Mouse (Mus musculus): ENCODE results near the gene Nfic. TPM values are rescaled to one million over a fixed set of nuclear protein-coding genes. Genes with fewer than 3 reads are reported as not detected.
"Not testable (repeated sequence)": the region's sequence is repeated elsewhere in the genome, so short reads cannot be mapped to it uniquely, and the experiment has no call there.

The Nfic gene
- total RNA-seq, 2 experiments from 2014 or later = 29.5 to 31.1 TPM

DNA sequence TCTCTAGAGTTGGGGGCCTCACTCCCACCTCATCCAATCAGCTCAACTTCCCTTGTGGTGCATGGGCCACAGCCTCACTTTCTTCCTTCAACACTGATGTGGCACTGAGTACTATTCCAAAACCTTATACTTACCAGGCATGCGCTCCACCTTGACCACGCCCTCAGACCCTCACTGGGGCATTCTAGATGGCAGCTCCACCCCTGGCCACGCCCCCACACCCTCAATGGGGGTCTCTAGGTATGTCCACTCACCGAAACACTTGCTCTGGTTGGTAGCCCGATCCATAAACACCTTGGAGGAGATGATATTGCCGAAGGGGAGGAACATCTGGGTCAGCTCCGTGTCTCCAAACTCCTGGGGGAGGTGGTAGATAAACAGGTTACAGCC, 7.0 kb upstream of the Nfic start:
- intact Hi-C loops (cut with DNase I) = loop anchor here (10.0 kb wide), 1 partner anchor 268 kb away; no protein-coding TSS in a partner anchor
- DNase-seq = no peak

DNA sequence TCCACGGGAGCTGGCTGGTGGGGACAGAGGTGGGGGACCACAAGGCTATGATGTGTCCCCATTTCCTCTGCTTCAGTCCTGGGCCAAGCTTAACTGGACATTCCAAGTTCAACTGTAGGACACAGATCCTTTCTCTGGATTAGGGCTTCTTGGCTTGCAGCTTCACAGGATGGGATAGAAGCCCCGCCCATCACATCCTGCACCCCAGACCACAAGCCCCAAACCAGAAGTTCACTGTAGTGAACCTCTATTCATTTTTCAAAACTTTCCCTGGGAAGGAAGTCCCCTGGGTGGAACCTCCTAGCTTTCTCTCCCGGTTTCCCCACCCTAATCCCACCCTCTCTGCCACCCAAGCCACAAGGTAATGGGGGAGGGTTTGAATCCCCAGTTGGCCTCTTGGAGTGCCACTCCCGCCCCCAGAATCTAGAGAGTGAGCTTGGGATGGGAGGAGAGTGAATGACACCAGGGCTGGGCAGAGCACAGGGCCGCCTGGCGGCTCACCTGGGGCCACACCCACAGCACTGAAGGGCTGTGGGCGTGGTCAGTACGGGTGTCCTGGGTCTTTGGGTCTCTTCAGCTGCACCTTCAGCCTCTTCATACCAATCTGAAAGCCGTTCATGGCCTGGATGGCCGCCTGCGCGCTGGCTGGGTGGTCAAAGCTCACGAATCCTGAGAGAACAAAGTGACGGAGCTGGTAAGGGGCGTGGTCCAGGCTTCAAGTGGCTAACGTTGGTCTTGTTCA, 6.4 kb upstream of the Nfic start:
- intact Hi-C loops (cut with DNase I) = loop anchor here (10.0 kb wide), 1 partner anchor 267 kb away; no protein-coding TSS in a partner anchor
- DNase-seq = no peak

DNA sequence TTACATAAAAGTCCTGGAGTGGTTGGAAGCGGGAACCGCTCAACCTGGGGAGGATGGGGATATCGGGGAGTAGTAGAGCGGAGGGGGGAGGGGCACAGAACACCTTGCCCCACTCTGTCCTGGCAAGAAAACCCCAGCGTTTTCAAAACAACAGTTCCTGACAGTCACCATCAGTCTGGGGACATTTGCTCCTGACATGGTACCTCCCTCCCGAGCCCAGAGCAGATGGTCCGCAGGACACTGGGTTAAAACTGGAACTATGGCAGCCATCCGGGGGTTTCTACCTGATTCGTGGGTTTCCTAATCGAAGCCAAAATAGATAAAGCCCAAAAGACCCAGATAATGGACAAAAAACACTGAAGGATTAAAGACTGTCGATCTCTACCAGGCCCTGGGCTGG, 5.5 kb upstream of the Nfic start:
- intact Hi-C loops (cut with DNase I) = loop anchor here (10.0 kb wide), 1 partner anchor 266 kb away; no protein-coding TSS in a partner anchor
- DNase-seq = no peak

DNA sequence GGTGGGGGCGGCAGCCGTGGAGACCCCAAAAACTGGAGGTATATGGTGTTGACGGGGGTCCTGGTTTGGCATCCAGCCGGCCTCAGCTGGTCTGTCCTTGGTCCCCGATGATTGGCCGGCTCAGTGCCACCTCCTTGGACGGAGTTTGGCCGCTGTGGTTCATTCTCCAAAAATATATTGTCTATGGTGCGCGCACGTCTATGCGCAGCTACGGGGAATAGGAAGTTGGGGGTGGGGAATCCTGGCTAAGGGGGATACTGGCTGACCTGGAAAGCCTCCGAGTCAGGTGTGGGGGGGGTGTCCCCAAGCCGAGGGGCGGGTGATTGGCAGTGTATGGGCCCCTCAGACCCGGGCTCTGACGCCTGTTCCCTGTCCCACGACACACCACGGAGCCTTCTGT, 5.0 kb upstream of the Nfic start:
- intact Hi-C loops (cut with DNase I) = loop anchor here (10.0 kb wide), 1 partner anchor 266 kb away; no protein-coding TSS in a partner anchor
- DNase-seq = no peak

DNA sequence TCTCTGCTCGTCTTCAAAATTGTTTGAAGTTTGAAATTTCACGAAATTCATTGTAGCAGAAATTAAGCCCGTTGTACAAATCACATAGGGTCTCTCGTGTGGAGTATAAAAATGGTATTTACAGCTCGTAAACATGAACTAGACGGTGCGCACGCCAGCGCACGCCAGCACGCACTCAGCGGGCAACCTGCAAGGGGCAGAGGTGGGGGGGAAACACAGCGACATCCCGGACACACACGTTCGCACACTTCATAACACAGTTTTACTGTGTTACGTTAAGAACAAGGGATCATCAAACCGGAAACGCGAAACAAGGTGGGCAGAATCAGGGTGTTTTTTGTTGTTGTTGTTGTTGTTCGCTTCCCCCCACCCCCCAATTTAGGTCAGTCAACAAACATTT, 4.0 kb upstream of the Nfic start:
- no peak for DNase-seq
- intact Hi-C loops (cut with DNase I) = loop anchor here (10.0 kb wide), 1 partner anchor 175 kb away; no protein-coding TSS in a partner anchor

DNA sequence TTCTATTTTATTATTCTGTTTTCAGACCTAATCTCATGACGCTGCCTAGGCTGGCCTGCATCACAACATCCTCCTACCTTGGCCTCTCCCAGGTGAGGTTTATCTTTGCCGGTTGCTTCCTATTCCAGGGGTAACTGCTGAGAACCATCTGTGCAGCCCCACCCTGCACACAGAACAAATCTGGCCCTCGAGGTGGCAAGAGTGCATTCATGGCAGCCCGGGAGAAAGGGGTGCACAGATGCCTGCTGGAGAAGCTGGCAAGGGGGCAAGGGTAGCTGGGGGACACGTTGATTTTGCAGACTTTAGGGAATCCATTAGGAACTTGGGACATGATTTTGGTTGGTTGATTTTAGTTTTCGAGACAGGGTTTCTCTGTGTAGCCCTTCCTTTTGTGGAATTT, 2.8 kb upstream of the Nfic start:
- DNase-seq = no peak
- intact Hi-C loops (cut with DNase I) = loop anchor here (10.0 kb wide), 1 partner anchor 173 kb away; no protein-coding TSS in a partner anchor

DNA sequence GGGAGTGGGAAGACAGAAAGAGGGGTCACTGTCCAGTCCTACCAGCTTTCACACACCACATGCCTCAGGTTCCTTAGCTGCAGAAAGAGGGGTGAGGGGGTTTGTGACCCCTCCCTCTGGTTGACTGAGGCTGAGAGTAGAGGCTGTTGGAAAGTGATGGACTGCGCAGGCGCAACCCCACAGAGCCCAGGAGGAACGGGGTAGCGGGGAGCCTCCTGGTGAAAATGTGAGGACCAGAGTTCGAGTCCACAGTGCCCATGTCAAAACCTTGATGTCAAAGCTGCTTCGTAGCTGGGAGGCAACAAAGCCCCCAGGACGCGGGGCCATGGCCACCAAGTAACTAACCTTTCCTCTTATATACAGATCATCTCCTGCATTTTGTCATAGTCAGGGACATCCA, 2.2 kb upstream of the Nfic start:
- DNase-seq = no peak
- intact Hi-C loops (cut with DNase I) = loop anchor here (10.0 kb wide), 1 partner anchor 173 kb away; no protein-coding TSS in a partner anchor

DNA sequence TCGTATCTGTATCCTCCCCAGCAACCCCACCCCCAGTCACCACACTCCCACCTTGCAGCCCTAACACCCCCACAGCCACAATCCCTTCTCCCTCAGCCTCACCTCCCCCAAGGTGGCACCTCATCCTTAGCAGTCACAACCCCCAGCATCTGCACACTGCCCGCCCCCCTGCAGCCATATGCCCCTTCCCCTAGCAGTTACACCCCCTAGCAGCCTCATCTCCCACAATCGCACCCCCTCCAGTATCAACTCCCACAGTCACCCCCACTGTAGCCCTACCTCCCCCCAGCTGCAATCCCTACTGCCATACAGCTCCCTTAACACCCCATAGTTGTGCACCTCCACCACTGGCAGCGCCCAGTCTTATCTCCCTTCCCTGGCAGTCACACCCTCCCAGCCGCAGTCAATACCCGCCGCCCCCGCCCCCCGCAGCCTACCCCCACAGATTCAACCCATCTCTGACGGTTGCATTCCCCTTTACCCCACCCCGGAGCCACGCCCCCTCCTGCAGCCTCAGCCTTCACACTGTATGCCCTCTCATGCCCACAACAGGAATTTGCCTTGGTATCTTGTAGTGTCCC, 1.6 kb upstream of the Nfic start:
- intact Hi-C loops (cut with DNase I) = loop anchor here (10.0 kb wide), 1 partner anchor 172 kb away; no protein-coding TSS in a partner anchor
- no peak for DNase-seq

DNA sequence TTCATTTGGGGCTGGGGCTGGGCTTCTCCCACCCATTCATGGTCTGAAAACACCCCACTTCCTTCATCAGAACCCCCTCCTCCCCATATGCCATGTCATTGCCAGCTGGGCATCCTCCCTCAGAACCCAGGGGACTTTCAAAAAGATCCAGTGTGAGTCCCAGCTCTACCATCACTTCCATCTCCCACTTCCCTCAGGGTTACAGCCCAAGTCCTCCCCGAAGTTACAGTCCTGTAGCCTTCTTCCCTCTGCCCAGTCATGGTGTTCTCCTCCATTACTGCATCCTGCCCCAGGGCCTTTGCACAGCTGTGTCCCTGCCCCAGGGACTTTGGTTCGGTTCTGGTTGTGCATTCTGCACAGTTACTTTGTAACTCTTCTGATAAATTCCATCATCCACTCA, 1.3 kb downstream of the Nfic start:
- intact Hi-C loops (cut with DNase I) = loop anchor here (10.0 kb wide), 1 partner anchor 169 kb away; no protein-coding TSS in a partner anchor

DNA sequence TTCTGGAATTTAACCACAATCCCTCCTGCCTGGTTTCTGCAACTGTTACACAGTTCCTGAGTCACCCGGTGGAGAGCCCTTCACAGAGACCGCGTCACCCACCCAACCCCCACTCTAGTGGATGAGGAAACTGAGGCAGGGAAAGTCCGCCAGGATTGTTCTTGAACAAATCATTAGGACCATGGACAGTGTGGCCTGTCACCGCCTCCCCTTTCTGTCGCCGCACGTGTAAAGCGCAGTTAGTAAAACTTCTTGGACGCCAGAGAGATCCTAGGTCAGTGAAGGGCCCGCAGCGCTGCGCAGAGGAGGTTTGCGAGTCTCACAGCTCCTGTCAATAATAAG, 2.5 kb downstream of the Nfic start:
- intact Hi-C loops (cut with DNase I) = loop anchor here (10.0 kb wide), 1 partner anchor 168 kb away; no protein-coding TSS in a partner anchor
- DNase-seq = no peak

More for the DNA sequence above, 1.3 kb downstream of the Nfic start:
- no peak for DNase-seq

DNA sequence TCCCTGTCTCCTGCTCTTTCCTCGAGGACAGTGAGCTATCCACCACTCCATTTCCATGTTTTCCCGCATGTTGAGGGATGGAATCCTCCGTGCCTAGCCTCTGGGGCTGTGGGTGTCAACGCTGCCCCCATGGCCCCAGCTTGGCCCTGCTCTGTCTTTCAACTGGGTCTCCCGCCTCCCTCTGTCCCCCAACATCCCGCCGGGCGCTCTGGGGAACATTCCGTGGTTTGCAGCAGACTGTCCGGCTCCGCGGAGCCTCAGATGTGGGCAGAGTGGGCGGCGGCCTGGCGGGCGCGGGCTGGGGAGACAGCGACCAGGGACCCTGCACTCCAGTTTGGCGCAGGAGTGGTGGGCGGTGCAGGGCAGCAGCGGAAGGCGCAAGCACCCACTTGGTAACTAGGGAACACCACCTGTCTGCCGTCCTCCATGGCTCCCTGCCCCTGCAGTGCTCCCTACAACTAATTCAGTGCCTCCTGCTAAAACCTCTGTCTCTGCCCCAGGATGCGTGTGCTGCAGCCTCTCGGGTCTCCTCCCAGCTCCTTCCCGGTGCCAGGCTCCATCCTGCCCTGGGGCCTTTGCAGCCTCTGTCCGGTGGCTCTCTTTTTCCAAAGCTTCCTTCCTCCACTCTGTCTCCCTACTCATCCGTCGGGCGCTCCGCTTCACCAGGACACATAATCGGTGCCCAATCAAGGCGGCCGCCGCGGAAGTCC, 3.0 kb downstream of the Nfic start:
- intact Hi-C loops (cut with DNase I) = loop anchor here (10.0 kb wide), 1 partner anchor 168 kb away; no protein-coding TSS in a partner anchor
- DNase-seq = no peak

DNA sequence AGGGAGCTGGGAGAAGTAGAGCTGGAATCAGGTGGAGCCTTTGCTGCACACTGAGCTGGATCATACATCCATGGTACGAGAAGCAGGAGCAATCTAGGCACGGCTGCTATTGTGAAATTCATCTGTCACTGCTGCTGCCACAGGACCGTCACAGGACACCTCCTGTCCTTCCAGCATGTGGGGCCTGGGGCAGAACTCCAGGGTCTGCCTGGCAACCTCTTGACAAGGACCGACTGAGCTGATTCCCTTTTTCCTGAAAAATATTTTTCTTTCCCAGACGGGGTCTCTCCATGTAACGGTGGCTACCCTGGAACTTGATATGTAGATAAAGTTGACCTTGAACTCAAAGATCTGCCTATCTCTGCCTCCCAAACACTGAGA, 4.1 kb downstream of the Nfic start:
- no peak for DNase-seq
- intact Hi-C loops (cut with DNase I) = loop anchor here (2.0 to 10.0 kb wide), 2 partner anchors 63 to 167 kb away; partner anchors contain the start of gene Gm48552

DNA sequence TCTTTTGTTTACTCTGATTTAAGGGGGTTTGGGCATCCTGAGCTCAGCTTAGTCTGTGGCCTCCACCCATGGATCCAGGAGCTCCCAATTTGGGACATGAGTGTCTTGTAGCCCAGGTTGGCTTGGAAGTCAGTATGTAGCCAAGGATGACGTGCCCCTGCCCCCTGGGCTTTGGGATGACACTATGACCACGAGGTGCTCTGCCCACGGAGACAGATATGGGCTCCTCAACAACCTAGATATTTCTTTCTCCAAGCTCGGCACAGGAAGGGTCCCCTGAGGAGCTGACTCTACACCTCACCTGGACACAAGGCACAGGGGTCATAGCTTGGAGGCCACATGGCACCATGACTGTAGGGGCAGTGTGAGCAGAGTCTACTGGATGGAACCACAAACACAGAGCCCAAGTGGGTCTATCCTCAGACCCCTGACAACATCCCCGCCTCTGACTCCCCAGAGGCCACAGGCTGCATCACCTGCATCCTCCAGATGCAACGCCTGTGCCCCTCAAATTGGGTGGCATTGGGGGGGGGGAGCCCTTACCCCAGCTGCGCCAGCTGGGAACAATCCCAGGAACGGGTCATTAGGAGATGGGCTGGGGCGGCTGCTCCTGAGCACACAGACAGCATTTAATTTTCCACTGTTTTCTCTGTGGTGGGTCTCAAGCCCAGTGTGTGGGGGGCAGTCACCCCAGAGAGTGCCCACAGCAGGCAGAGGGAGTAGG, 4.6 kb downstream of the Nfic start:
- intact Hi-C loops (cut with DNase I) = loop anchor here (2.0 to 10.0 kb wide), 2 partner anchors 62 to 166 kb away; partner anchors contain the start of gene Gm48552
- DNase-seq = no peak

DNA sequence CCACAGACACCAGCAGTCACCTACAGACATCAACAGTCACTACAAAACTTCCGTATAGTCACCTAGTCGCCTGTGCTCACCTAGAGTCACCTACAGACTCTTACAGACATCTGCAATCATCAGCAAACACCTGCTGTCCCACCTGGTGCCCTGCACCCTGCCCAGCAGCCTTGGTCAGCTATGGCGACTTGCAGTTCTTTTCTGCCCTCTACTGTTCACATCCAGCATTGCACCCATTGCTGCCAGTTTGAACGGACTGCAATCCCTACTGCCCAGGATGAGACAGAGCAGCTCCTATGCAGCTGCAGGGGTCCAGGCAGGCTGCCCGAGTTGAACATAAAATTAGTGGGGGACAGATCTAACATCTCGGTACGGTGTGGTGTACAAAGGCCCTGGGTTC, 5.3 kb downstream of the Nfic start:
- intact Hi-C loops (cut with DNase I) = loop anchor here (2.0 to 10.0 kb wide), 2 partner anchors 61 to 165 kb away; partner anchors contain the start of gene Gm48552
- DNase-seq = peak; percentile 87

DNA sequence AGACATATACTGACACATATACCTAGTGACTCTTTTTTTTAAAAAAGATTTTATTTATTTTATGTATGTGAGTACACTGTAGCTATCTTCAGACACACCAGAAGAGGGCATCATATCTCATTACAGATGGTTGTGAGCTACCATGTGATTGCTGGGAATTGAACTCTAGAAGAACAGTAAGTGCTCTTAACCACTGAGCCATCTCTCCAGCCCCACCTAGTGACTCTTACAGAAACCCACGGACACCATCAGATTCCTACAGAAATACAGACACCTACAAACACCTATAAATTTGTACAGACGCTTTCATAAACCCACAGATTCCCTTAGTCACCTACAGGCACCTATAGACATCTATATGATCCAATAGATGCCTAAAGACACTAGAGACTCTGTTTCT, 9.9 kb downstream of the Nfic start:
- DNase-seq; intact Hi-C loops (cut with DNase I): not testable (repeated sequence)

DNA sequence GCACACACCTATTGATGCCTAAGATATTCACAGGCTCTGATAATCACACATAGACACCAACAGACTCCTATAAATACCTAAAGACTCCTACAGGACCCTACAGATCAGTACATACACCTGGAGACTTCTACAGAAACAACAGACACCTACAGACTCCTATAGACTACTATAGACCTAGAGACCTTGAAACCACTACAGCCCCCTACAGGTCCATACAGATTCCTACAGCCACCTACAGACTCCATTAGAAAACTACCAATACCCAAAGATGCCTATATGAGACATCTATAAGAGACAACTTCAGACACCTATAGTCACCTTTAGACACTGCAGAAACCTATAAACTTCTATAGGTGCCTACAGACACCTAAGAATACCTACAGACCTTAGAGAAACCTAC, 14.4 kb downstream of the Nfic start:
- intact Hi-C loops (cut with DNase I) = loop anchor here (5.0 kb wide), 1 partner anchor 49 kb away; the partner anchor contains the start of gene Smim24
- no peak for DNase-seq

DNA sequence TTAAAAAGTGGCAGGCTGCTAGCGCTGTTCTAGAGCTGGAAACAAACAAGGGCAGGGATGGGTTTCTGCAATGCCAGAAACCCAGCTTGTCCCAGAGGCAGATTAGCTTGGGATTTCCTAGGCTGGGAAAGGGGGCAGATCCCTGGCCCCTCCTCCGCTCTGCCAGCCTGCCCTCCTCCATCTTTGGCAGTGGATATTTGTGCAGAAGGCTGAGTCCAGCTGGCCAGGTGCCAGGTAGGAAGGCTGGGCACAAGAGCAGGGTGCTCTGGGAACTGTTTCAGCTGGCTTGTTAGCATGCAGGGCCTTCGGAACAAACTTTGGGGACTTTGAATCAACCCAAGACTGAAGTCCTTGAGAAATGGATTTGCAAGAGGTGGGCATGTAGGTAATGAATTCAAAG, 20.0 kb downstream of the Nfic start:
- intact Hi-C loops (cut with DNase I) = no loop called here
- peak; percentile 97 for DNase-seq

DNA sequence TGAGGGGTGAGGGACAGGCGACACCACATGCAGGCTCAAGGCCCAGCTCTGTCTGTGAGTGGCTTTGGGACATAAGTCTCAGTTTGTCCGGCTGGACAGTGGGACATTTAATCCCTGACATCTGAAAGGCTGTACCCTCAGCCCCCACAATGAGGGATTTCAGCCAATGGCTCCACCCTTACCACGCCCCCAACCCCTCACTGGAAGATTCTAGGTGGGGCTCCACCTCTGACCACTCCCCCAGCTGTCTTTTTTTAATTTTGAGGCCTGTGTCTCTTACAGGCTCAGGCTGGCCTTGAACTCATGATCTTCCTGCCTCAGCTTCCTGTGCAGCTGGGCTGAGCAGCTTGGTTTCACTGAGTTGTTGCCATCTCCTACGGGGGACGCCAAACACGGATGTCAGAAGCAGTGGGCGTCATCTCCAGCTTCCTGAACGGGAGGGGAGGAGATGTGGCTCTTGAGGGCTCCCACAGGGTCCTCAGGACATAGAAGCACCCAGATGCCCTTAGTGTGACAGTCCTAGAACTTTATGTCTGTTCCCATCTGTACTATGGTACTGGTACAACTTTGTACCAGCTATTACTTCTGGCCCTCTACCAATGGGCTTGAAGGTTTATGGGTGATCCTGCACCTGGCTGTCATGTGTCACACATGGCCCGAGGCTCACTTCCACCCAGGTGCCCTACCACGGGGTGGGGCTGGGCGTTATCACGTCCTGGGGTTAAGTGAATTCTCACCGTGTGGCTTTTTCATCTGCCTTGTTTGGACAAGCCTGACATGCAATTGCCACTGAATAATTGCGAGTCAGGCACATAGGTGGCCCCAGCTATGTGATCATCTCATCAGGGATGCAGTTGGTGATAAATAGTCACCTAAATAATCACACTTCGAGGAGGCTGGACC, 20.8 kb downstream of the Nfic start:
- intact Hi-C loops (cut with DNase I) = no loop called here
- DNase-seq = peak; percentile 10

DNA sequence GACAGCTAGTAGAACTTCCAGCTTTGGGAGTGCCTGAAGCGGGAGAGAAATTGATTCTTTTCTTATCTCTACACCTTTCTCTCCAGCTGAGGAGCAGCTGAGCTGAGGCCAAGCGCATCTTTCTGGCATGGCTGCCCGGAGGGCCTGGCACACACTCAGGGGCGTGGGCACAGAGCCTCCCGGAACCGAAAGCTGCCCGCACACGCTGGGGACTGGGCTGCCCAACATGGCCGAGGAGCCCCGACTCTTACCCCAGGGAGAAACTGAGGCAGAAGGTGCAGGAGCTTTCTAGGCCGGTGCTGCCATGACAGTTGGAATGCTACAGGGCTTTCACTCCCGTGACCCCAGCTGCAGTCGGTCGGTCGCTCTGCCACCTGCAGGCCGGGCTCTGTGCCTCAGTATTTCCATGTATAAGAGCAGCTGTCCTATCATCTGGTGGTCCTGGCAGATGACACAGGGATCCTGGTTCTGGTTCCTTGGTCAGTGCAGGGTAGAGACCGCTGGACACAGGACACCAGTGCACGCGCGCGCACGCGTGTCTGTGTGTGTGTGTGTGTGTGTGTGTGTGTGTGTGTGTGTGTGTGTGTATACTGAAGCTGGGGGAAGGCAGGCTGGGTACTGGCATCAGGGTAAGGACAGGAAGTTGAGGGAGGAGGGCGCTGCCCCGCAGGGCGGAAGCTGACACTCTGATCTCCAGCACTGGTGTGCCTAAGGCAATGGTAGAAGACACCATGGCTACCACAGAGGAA, 21.7 kb downstream of the Nfic start:
- DNase-seq = peak; percentile 70
- intact Hi-C loops (cut with DNase I) = no loop called here

Measured in left cerebral cortex, postnatal 4 days (tissue).